Comparison of ENCODE assay signal across 7 mouse cellular contexts in the genomic region with DNA sequence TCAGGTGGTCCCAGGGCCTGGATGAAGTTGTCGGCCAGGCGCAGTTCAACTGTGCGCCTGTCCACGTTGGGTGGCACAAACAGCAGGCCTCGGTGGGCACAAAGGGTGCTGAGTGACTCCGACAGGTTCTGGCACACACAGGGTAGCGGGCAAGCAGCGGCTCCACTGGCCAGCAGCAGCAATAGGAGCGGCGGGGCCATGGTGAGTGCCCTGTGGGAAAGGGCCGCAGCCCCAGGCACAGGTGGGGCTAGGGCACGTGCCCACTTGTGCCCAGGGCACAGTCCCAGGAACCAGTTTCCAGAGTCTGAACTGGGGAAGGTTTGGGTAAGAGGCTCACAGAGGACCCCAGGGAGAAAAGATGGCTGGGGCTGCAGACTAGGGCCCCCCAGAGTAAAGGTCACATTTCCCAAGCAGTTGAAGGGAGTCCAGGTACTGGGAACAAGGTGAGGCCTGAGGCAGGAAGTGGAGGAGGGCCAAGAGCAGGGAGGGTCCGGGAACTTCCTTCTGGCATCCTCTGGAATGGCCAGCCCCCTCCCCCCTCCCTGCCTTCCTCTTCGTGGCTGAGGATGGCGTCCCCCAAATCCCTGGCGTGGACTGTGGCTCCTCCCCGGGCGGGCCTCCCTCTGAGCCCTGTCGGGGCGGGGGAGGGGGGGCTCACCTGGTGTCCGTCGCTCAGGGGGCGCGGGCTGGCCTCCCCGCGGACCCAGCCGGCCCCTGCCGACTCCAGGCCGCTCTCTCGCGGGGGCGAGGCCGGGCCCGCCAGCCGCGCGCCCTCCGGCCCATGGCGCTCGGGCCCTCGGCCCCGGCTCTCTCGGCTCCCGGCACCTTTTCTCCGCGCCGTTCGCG. TPM values are rescaled to one million over a fixed set of nuclear protein-coding genes. Genes with fewer than 3 reads are reported as not detected.
DNase-seq lines count a peak whose midpoint lies in the region; ATAC-seq and TF ChIP-seq lines count a peak whose summit lies in the region.

No protein-coding gene starts in this region.

- peaks cover 34% of the 10 kb centered on the region for H3K36me3 ChIP-seq in hindbrain, embryonic 12.5 days
- H3K36me3 ChIP-seq in liver, embryonic 15.5 days (replicated peaks), result peaks cover 14% of the 10 kb centered on the region
- H3K36me3 ChIP-seq in stomach, embryonic 16.5 days (ENCODE audit: control insufficient read depth, insufficient read depth, low read length), result peaks cover 8% of the 10 kb centered on the region; the same call in 1 of the 2 replicates

- TF ChIP-seq CTCF in lung, adult 2 months (IDR thresholded peaks at IDR 0.05; ENCODE audit: insufficient read depth, low read length), result no peak

- peak; percentile 42 for DNase-seq in lung, adult 2 months
- no peak for DNase-seq in lung, postnatal 25 days (ENCODE audit: low spot score)
- peak; percentile 56 to 57 for DNase-seq in cerebellum, postnatal 14 days
- DNase-seq in ovary, postnatal 10 days (ENCODE audit: low spot score), result no peak

- no peaks in the 10 kb centered on the region for H3K27me3 ChIP-seq in hindbrain, embryonic 12.5 days
- H3K27me3 ChIP-seq in liver, embryonic 15.5 days, result peaks cover 44% of the 10 kb centered on the region
- no peaks in the 10 kb centered on the region for H3K27me3 ChIP-seq in stomach, embryonic 16.5 days (ENCODE audit: control insufficient read depth, insufficient read depth, low read length)

- ATAC-seq in hindbrain, embryonic 12.5 days (ENCODE audit: low FRiP score), result 0 out of 2 replicates have a peak, but pooled peaks have one; percentile 14
- no peak for ATAC-seq in liver, embryonic 15.5 days (ENCODE audit: insufficient read depth)
- ATAC-seq in stomach, embryonic 16.5 days (ENCODE audit: insufficient read depth, low FRiP score), result peak; percentile 6; the same call in 1 of the 2 replicates

- peak overlapping the region; percentile 95 for H3K27ac ChIP-seq in hindbrain, embryonic 12.5 days
- no peak overlapping the region for H3K27ac ChIP-seq in liver, embryonic 15.5 days (replicated peaks)
- peak overlapping the region; percentile 88 for H3K27ac ChIP-seq in stomach, embryonic 16.5 days (ENCODE audit: low read length)

- peak overlapping the region; percentile 99 for H3K9ac ChIP-seq in hindbrain, embryonic 12.5 days
- peak overlapping the region; percentile 55 for H3K9ac ChIP-seq in liver, embryonic 15.5 days
- peak overlapping the region; percentile 95 for H3K9ac ChIP-seq in stomach, embryonic 16.5 days (ENCODE audit: low read length)

- no peaks in the 10 kb centered on the region for H3K4me1 ChIP-seq in lung, adult 2 months (ENCODE audit: control insufficient read depth, insufficient read depth, low read length)
- H3K4me1 ChIP-seq in hindbrain, embryonic 12.5 days, result peaks cover 35% of the 10 kb centered on the region
- H3K4me1 ChIP-seq in liver, embryonic 15.5 days (replicated peaks), result peaks cover 33% of the 10 kb centered on the region
- peaks cover 16% of the 10 kb centered on the region; the same call in 1 of the 2 replicates for H3K4me1 ChIP-seq in stomach, embryonic 16.5 days (ENCODE audit: control insufficient read depth, insufficient read depth, low read length)

- 24% methylated on average over 40 of the region's 49 CpGs for WGBS in lung, adult 2 months
- 31% methylated on average over 26 of the region's 49 CpGs for WGBS in hindbrain, embryonic 12.5 days
- 24% methylated on average over 44 of the region's 49 CpGs for WGBS in liver, embryonic 15.5 days (ENCODE audit: insufficient replicate concordance)
- 22% methylated on average over 36 of the region's 49 CpGs for WGBS in stomach, embryonic 16.5 days

- peak overlapping the region; percentile 80 for H3K4me2 ChIP-seq in hindbrain, embryonic 12.5 days (replicated peaks)
- H3K4me2 ChIP-seq in liver, embryonic 15.5 days, result peak overlapping the region; percentile 92
- H3K4me2 ChIP-seq in stomach, embryonic 16.5 days (ENCODE audit: low read depth, low read length), result peak overlapping the region; percentile 82

- no peak for TF ChIP-seq POLR2A in lung, adult 2 months (IDR thresholded peaks at IDR 0.05; ENCODE audit: borderline replicate concordance, extremely low read depth, low read depth, low read length)

- H3K4me3 ChIP-seq in lung, adult 2 months (replicated peaks; ENCODE audit: extremely low read depth, low read depth, low read length), result peak overlapping the region; percentile 72
- peak overlapping the region; percentile 92 for H3K4me3 ChIP-seq in hindbrain, embryonic 12.5 days
- H3K4me3 ChIP-seq in liver, embryonic 15.5 days (replicated peaks), result peak overlapping the region; percentile 62
- peak overlapping the region; percentile 84 for H3K4me3 ChIP-seq in stomach, embryonic 16.5 days (replicated peaks; ENCODE audit: low read length)

- H3K9me3 ChIP-seq in hindbrain, embryonic 12.5 days (replicated peaks), result no peaks in the 10 kb centered on the region
- no peaks in the 10 kb centered on the region for H3K9me3 ChIP-seq in liver, embryonic 15.5 days (replicated peaks)
- no peaks in the 10 kb centered on the region for H3K9me3 ChIP-seq in stomach, embryonic 16.5 days (replicated peaks; ENCODE audit: control insufficient read depth, low read length)

RNA-seq across cellular contexts. Expression of a gene that starts 0.9 kb away (rescaled TPM):
- 24.6 and 28.8 TPM in 2 replicates for polyA plus RNA-seq in lung, adult 2 months (2012; rRNA removed)
- polyA plus RNA-seq in hindbrain, embryonic 12.5 days (2016; fragmentation: Nextera tagmentation; extraction: Ambion mirVana), result 16.3 and 17.6 TPM in 2 replicates
- 0.43 and 0.46 TPM in 2 replicates for polyA plus RNA-seq in liver, embryonic 15.5 days (2015; fragmentation: Nextera tagmentation; extraction: Ambion mirVana)
- 2.1 and 2.5 TPM in 2 replicates for polyA plus RNA-seq in stomach, embryonic 16.5 days (2015; fragmentation: Nextera tagmentation; extraction: Ambion mirVana)

RNA-seq across cellular contexts. Expression of a gene that starts 10.9 kb away (rescaled TPM):
- polyA plus RNA-seq in lung, adult 2 months (2012; rRNA removed), result 86.2 and 98.0 TPM in 2 replicates
- polyA plus RNA-seq in hindbrain, embryonic 12.5 days (2016; fragmentation: Nextera tagmentation; extraction: Ambion mirVana), result 54.3 and 62.9 TPM in 2 replicates
- polyA plus RNA-seq in liver, embryonic 15.5 days (2015; fragmentation: Nextera tagmentation; extraction: Ambion mirVana), result 24.1 and 25.3 TPM in 2 replicates
- 64.7 and 66.0 TPM in 2 replicates for polyA plus RNA-seq in stomach, embryonic 16.5 days (2015; fragmentation: Nextera tagmentation; extraction: Ambion mirVana)

Comparison
In these comparisons a context has a peak if more than half of its experiments do, and no peak if none do; other contexts are left out.
1. DNase-seq: peak in lung, adult 2 months (single experiment) and cerebellum, postnatal 14 days (2 of 2); none in lung, postnatal 25 days (single experiment) and ovary, postnatal 10 days (single experiment).
2. Peak in every context shown above with its lines, with median percentiles within 50 percentile points of each other: H3K4me3 ChIP-seq, H3K4me2 ChIP-seq and H3K9ac ChIP-seq.